Mouse (Mus musculus) limb, embryonic 15.5 days (tissue): ENCODE data around the gene Nolc1. TPM values are rescaled to one million over a fixed set of nuclear protein-coding genes. Genes with fewer than 3 reads are reported as not detected.

ENCODE experiments used
- ATAC-seq: fragments of 200-750 bp; cut with Nextera tagmentation; 2 replicates; pipeline ENCODE4 v1.8.0; 2017; ENCODE audit warnings: low read depth, moderate TSS enrichment; ENCODE audit not compliant: insufficient number of reproducible peaks, low FRiP score, low TSS enrichment
- H3K27ac ChIP-seq: fragments of 300-500 bp; sonication (generic); 2 replicates; pipeline ENCODE4 v1.5.1; 2015; ENCODE audit warnings: moderate library complexity, mild to moderate bottlenecking, inconsistent platforms
- H3K27me3 ChIP-seq: fragments of 300-500 bp; sonication (generic); 2 replicates; pipeline ENCODE4 v1.6.1; 2015; ENCODE audit warnings: inconsistent platforms
- H3K36me3 ChIP-seq: fragments of 300-500 bp; sonication (generic); 2 replicates; pipeline ENCODE4 v1.6.1; 2015; ENCODE audit warnings: inconsistent platforms
- H3K4me1 ChIP-seq: fragments of 300-500 bp; sonication (generic); 2 replicates; pipeline ENCODE4 v1.6.1; 2015; ENCODE audit warnings: inconsistent platforms
- H3K4me2 ChIP-seq: fragments of 300-500 bp; sonication (generic); 2 replicates; pipeline ENCODE4 v1.6.1; 2015; ENCODE audit warnings: mild to moderate bottlenecking, inconsistent platforms
- H3K4me3 ChIP-seq: fragments of 300-500 bp; sonication (generic); 2 replicates; pipeline ENCODE4 v1.5.1; 2015; ENCODE audit warnings: mild to moderate bottlenecking, inconsistent platforms
- H3K9ac ChIP-seq: fragments of 300-500 bp; sonication (generic); 2 replicates; pipeline ENCODE4 v1.6.1; 2015; ENCODE audit warnings: inconsistent platforms
- H3K9me3 ChIP-seq: fragments of 300-500 bp; sonication (generic); 2 replicates; pipeline ENCODE4 v1.6.1; 2016; ENCODE audit warnings: inconsistent platforms
- WGBS: fragments of 180-500 bp; shearing (Covaris S2); methylation state at CpG from one replicate; pipeline ENCODE4 v1.1.7; 2015; 5-methylcytosine and 5-hydroxymethylcytosine counted together
- polyA plus RNA-seq: library from polyadenylated mRNA; unstranded; fragments of >200 nt; fragmentation: Nextera tagmentation; extraction: Ambion mirVana; gene quantifications from 2 replicates; pipeline ENCODE4 v1.2.1, GENCODE M21; 2015

The Nolc1 gene
- polyA plus RNA-seq, 1 experiment from 2014 or later = 79.6 TPM

DNA sequence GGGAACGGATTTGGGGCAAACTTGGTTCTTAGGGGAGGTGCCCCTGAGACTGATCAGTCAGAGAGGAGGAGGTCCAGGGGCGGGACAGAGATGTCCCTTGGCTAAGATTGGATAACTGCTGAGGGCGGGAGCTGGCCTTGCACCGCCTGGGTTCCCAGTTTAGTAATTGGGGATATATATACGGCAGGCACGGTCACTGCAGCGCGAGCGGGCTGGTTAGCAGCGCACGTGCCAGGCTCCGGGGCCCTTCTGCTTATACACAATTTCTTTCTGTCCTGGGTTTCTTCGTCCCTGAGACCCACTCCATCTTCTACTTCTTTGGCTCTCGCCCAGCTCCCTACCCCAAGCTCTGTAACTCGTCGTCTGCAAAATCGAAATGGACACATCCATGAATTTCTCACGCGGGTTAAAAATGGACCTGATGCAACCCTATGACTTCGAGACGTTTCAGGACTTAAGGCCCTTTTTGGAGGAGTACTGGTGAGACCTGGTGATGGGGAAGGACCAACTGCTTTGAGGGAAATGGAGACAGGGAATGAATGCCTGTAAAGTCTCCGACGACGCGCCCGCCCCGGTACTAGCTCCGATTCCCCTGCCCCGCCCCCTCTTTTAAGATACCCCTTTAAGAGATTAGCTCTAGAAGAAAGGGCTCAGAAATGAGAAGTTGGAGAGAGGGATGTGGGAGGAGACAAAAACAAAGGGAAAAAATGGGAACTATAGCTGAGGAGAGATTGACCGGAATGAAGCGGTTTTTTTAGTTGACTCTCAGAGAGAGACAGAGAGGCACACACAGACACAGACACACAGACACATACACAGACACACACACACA lies 56.2 kb downstream of the Nolc1 start, which contains the start of gene Elovl3:
Elovl3 (plus strand) TSS at position 204 of the 832 bp plus-strand sequence.
- Histone ChIP-seq H3K4me1 (peaks cover 23% of the 10 kb centered on the region), H3K9ac (no peak within 1 kb of the TSS), H3K36me3 (no peaks in the 10 kb centered on the region), H3K9me3 (no peaks in the 10 kb centered on the region), H3K4me2 (peak within 1 kb of the TSS; percentile 46), H3K27ac (no peak within 1 kb of the TSS), H3K4me3 (peak within 1 kb of the TSS; percentile 26), H3K27me3 (peaks cover 66% of the 10 kb centered on the region)
- 3% methylated on average over 31 of the region's 31 CpGs for WGBS
- ATAC-seq = no peak

DNA sequence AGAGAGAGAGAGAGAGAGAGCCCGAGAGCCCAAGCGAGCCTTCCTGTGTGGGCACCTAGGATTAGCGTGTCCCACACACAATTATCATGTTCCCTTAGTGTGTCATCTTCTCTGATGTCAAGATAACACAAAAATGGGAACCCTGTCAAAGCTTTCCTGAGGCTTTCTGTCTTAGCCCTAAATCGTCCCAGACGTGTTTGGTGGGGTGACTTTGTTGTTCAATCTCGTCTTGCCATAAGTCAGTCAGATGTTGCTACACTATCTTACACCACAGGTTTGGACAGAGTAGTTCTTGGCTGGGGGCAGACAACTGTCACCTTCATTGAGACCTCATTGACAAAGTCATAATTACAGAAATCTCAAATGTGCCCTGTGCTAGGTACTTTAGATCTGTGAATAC lies 56.9 kb downstream of the Nolc1 start:
- Histone ChIP-seq H3K9ac (no peak overlapping the region), H3K36me3 (no peaks in the 10 kb centered on the region), H3K4me3 (no peak overlapping the region), H3K27me3 (peaks cover 72% of the 10 kb centered on the region), H3K27ac (no peak overlapping the region), H3K4me2 (no peak overlapping the region), H3K9me3 (no peaks in the 10 kb centered on the region), H3K4me1 (peaks cover 28% of the 10 kb centered on the region)
- ATAC-seq = no peak
- 42% methylated on average over 6 of the region's 6 CpGs for WGBS

Other genes with a start within 250 kb of the Nolc1 start
- gene Armh3, start 77.4 kb upstream of the Nolc1 start, polyA plus RNA-seq = 16.3 and 17.3 TPM in 2 replicates
- gene Hps6, start 72.4 kb upstream of the Nolc1 start, polyA plus RNA-seq = 8.8 and 9.2 TPM in 2 replicates
- gene Pprc1, start 31.0 kb upstream of the Nolc1 start, polyA plus RNA-seq = 36.8 and 37.0 TPM in 2 replicates
- gene Ldb1, start 30.6 kb upstream of the Nolc1 start, polyA plus RNA-seq = 87.0 and 103 TPM in 2 replicates
- gene Elovl3, start 56.0 kb downstream of the Nolc1 start, polyA plus RNA-seq = 0.40 and 0.66 TPM in 2 replicates
- gene Pitx3, start 72.5 kb downstream of the Nolc1 start, polyA plus RNA-seq = 5.4 and 8.5 TPM in 2 replicates
- gene Gbf1, start 76.6 kb downstream of the Nolc1 start, polyA plus RNA-seq = 73.8 and 76.7 TPM in 2 replicates
- 11.4 and 13.5 TPM in 2 replicates for gene Nfkb2, start 228.5 kb downstream of the Nolc1 start, polyA plus RNA-seq